Mouse (Mus musculus) layer of hippocampus, postnatal 10 days (tissue): ENCODE measurements around the gene Pirb. TPM values are rescaled to one million over a fixed set of nuclear protein-coding genes. Genes with fewer than 3 reads are reported as not detected.

Experiments
- DNase-seq, 2 experiments: peaks; one replicate each; pipeline ENCODE4 v3.0.0; 2021; ENCODE audit warnings: low spot score in 2 of 2
- total RNA-seq, 2 experiments: library from RNA; stranded (reverse); gene quantifications; 2 replicates each; pipeline ENCODE4 v1.2.3; 2021

Pirb gene
- total RNA-seq, 2 experiments from 2014 or later = 0.14 TPM; not detected in 1

GRCm38 (mm10) chr7:3692987-3693808, 27.0 kb downstream of the Pirb start, which contains the start of gene Mboat7:
Gene Mboat7, minus strand, starts transcription at chr7:3693523.
- DNase-seq = peak; percentile 97 to 98

- no peak for DNase-seq
Observed at GRCm38 (mm10) chr7:3692382-3692986, 27.7 kb downstream of the Pirb start, which contains the start of gene Tsen34. Gene Tsen34, plus strand, starts transcription at chr7:3692863.

DNA sequence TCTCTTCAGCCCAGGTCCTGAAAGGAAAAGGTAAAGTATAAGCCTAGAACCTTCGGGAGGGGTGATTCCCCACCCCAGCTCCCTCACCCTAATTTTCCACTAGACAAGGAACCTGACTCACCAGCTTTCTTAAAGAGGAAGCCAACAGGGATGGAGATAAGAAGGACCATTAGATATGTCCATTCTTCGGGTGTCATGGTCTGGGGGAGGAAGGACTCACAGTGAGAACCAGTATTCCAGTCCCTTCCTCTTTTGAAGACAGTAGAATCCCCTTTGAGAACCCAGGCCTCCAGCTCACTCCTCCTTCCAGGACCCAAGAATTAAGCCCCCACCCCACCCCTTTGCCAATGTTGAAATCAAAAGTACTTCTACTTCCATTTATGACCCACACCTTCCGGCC, 28.3 kb downstream of the Pirb start:
- DNase-seq = no peak

DNA sequence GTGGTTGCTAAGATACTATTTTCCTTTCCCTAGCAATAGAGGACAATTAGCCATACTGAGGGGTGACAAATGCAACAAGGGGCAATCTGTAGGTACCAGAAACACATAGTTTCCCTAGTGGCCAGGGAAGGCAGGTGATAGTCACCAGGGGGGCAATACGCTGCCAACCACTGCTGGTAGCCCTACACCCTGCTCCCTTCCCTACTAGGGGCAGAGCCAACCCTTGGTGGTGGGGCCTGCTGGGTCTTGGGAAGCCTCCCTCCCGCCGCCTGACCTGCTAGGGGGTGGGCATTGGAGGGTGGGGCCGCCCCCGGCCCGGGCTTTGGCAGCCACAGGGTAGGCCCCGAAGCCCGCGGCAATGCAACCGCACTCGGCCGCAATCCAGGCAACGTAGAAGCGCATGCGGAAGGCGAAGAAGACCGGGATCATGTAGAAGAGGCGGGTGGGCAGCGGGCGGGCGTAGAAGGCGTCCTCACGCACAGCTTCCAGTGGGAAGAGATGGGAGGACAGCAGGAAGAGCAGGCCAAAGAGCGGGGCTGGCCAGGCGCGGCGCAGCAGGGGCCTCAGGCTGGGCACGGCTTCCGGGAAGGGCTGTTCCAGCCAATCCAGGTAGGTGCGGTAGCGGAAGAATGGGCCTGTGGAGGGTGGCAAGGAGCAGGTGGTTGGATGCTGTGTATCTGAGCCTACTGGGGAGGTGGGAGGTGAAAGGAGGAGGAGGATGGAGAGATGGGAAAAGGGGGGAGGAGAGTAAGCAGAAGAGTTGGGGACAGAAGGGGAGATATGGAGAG, 34.6 kb downstream of the Pirb start:
- DNase-seq = no peak

DNA sequence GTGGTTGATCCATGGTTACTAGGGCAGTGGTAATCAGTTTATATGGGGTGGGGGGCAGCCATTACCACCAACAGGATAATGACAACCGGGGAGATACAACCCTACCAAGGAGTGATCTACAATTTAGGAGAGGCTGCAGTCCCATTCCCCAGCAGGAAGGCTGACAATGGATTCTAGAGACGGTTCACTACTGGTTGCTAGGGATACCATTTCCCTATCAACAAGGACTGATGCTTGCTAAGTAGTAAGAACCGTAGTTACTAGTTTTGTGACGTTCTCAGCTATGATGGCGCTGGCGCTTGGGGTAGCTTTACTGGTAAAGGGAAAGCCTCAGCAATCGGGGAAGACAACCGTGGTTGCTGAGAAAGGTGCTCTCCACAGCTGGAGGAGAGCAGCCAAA, 35.5 kb downstream of the Pirb start:
- no peak for DNase-seq

DNA sequence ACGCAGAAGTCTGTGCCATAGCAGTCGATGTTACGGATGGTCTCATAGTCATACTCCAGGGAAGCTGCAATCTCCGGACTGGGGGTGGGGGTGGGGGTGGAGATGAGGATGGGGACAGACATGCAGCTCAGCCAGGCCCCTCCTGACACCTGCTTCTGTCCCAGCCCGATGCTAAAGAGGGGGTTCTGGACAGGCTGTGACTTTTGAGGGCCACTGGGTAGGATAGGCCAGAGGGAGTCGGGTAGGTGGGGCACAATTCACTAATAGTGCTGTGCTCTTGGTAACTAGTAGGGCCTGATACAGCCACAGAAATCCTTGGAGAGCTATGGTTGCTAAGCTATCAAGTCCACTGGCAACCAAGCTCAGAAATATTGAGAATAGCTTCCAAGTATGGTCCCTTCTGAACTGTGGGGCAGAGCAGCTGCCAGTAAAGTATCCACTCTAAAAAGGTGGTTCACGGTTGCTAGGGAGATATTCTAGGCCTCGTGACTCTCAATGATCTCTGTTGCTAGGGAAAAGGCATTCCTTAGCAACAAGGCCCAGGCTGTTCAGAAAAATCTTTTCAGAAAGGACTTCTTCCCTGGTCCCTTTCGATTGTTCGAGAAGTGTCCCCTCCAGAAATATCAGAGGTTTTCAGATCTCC, 36.2 kb downstream of the Pirb start:
- no peak for DNase-seq

- DNase-seq = no peak
Observed at GRCm38 (mm10) chr7:3677342-3677741, 42.8 kb downstream of the Pirb start, which contains the start of gene Tmc4. Gene Tmc4, minus strand, starts transcription at chr7:3677553.

- no peak for DNase-seq
Observed at GRCm38 (mm10) chr7:3676371-3676770, 43.8 kb downstream of the Pirb start.

DNA sequence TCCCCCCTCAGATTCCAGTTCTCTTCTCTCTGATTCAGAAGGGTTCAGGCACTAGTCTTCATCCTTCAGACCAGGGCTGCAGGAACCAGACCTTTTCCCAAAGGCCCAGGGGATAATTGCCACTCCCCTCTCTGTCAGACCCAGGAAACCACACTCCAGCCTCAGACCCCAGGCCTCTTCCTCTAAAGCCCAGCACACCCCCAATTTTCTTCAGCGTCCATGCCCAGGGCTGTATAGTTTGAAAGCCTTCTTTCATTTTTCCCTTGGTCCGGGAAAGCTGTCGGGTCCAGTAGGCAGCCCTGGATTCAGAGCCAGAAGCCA, 45.0 kb downstream of the Pirb start:
- no peak for DNase-seq

DNA sequence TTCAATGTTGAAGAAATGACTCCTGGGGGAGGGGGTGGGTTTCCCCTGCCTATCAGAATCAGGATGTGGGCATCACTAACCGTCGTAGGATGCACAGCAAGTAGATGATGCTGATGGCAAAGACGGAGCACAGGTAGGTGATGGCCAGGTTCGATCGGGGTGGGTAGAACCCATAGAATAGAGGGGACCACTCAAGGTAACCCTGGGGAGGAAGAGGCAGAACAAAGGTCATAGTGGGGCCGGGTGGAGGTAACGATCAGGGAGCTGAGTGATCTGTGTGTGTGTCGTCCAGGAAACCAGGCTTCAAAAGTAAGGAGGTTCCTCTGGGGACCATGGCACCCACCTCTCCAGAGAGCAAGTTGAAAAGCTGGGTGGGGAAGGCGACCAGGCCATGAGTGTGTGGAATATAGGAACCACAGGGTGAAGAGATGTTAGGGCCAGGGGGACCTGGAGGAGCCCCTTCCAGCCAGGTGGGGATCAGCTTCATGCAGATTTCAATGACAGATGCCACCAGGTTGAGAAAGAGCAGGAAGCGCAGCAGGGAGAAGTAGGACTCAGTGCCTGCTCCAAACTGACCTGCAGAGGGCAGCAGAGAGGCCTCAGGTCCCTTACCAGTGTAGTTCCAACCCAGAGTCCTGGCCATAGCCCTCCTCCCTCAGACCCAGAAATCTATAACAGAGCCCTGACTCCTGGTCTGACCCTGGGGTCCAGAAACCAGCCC, 45.5 kb downstream of the Pirb start:
- DNase-seq = peak; percentile 89 to 90

DNA sequence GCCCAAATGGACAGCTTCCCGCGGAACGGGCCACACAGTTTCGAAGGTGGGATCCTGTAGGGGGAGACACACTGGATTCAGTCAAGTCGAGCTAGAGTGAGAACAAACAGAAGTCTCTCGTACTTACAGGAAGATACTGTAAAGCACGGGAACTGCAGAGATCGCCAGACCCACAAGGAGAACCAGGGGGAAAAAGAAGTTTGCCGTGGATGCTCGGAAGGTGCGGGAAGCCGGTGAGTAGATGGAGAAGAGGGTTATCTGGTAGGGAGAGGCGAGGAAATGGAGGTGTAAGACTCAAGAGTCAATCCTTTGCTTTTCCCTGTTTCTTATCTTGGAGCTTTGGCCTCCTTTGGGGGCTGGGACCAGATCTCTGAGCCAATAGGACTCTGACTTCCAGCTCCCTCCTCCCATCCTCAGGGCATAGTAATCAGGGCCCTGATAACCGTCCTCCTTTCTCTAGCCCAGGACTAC, 53.2 kb downstream of the Pirb start:
- no peak for DNase-seq

DNA sequence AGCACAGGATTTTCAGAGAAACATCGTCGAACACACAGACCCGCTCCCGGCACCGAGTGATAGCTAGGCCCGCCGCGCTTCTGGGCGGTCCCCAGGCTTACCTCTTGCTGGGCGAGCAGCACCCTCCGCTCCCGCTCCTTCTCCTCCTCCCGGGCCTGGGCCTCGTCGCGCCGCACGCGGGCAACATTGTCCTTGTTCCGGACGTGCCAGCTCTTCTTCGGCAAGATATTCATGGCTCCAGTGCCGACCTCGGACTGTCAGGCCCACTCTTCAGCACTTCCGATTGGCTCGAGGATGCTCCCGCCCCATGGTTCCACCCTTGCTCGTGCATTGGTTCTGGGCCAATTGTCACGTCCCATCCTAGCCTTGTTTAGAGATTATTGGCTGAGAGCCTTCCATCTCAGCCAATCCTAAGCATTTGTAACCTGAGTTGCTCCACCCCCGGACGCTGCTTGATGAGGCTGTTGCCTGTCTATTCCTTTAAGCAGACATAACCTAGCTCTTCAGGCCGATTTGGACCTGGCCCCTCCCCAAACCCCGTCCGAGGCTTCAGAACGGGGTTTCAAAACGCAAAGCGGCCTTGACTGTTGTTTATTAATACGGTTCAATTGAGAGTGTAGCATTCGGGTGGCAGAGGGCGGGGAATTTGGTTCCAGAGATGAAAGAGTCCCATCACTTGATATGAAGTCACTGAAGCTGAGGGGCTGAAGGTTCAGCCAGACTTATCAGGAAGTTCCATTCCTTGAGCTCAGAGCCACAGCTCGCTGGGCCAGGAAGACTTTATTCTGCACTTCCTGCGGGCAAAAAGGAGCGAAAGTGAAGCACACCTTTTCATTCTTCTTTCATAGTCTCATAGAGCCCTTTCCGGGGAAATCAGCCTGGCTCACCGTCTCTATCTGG, 54.7 kb downstream of the Pirb start, which contains the start of gene Leng1:
Gene Leng1 (minus strand): TSS at position 626 of the 900 bp plus-strand sequence.
- DNase-seq = peak; percentile 93 to 95

DNA sequence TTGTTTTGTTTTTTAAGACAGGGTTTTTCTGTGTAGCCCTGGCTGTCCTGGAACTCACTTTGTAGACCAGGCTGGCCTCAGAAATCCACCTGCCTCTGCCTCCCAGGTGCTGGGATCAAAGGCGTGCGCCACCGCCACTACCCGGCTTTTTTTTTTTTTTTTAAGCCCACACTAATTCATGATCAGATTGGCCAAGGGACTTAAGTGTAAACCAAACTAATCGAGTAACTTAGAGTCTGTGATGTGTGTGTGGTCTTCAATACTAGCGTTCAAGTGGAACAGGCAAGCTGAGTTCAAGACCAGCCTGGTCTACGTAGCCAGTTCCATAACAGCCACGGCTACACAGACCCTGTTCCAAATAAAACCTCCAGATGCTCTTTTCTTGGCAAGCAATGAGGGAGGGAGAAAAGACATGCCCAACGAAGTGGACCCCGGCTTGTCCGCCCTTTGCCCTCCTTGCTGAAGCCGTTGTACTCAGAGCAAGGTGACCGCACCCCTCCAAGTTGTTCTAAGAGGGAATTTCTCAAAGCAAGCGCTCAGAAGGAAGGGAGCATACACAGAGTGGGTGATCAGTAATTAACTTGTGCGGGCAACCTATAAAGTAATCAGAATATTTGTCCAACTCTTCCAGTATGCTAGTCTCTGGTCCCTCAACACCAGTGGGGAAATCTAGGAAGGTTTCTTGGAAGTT, 55.5 kb downstream of the Pirb start:
- no peak for DNase-seq

Other genes with a start within 250 kb of the Pirb start
- gene Tarm1, start 217.8 kb downstream of the Pirb start, total RNA-seq = not detected
- 1 to 10 TPM in 1 of 2 experiments, under 1 TPM in 1; 0.74 to 1.2 TPM for gene Oscar, start 104.2 kb downstream of the Pirb start, total RNA-seq
- gene Ndufa3, start 103.0 kb downstream of the Pirb start, total RNA-seq = 100 to 1,000 TPM; 531 to 596 TPM
- 10 to 100 TPM; 34.4 to 42.6 TPM for gene Tfpt, start 90.5 kb downstream of the Pirb start, total RNA-seq
- gene Prpf31, start 90.4 kb downstream of the Pirb start, total RNA-seq = 10 to 100 TPM; 59.7 to 59.9 TPM
- gene Cnot3, start 75.1 kb downstream of the Pirb start, total RNA-seq = 10 to 100 TPM; 54.5 to 57.5 TPM
- gene Leng1, start 54.6 kb downstream of the Pirb start, total RNA-seq = 1 to 10 TPM; 6.1 to 7.3 TPM
- 1 to 10 TPM; 5.0 to 6.0 TPM for gene Tmc4, start 42.8 kb downstream of the Pirb start, total RNA-seq
- gene Tsen34, start 27.5 kb downstream of the Pirb start, total RNA-seq = 10 to 100 TPM; 85.9 to 97.3 TPM
- 100 to 1,000 TPM; 142 to 146 TPM for gene Mboat7, start 26.9 kb downstream of the Pirb start, total RNA-seq
- gene Rps9, start 16.4 kb downstream of the Pirb start, total RNA-seq = 100 to 1,000 TPM; 554 to 633 TPM
- gene Gm15448, start 105.3 kb upstream of the Pirb start, total RNA-seq = not detected
- under 1 TPM in 1 of 2 experiments, not detected in 1; 0.25 TPM for gene Pira2, start 124.7 kb upstream of the Pirb start, total RNA-seq
- gene Gm14548, start 177.7 kb upstream of the Pirb start, total RNA-seq = not detected
- not detected for gene Lilra6, start 195.1 kb upstream of the Pirb start, total RNA-seq